Mouse (Mus musculus) heart, adult 2 months (tissue): ENCODE results near the gene Nudcd3.

Experiments
- EP300 ChIP-seq: fragments of 200-500 bp; IDR thresholded peaks from 2 replicates; pipeline ENCODE4 v1.6.1; 2011; ENCODE audit warnings: low read depth, low read length, control low read depth; ENCODE audit not compliant: insufficient read depth
- POLR2A ChIP-seq: fragments of 200-500 bp; IDR thresholded peaks from 2 replicates; pipeline ENCODE4 v1.6.1; 2011; ENCODE audit warnings: mild to moderate bottlenecking, low read depth, low read length, control low read depth; ENCODE audit not compliant: insufficient read depth

DNA sequence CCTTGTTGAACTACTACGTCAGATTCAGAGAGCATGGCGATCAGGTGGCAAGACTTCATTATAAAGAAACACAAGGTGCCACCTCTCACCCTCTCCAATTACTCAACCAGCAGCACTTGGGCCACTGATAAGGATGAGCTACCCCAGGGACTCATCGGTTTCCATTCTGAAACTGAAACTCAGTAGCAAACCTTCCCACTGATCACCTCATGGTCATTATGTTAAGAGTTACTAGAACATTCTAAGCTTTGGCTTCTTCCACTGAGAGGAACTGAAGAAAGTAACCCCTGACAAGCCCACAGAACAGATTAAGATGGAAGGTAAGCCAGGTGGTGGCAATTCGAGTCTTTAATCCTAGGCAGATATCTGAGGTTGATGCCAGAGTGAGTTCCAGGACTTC, 1.8 kb downstream of the Nudcd3 start:
- TF ChIP-seq EP300 (no peak), POLR2A (no peak)
